Mouse (Mus musculus): ENCODE measurements around the gene Gm2174.

Gene Gm2174

GRCm38 (mm10) chrX:56497241-56497640, 49.5 kb downstream of the Gm2174 start:
- DNase-seq (ENCODE audit: low read depth, low spot score), result no peak
